Mouse (Mus musculus): ENCODE results near the gene Cd40.

Gene Cd40

GRCm38 (mm10) chr2:165054888-165055852 is at the start of gene Cd40:
Gene Cd40 (plus strand): TSS chr2:165055627.
- DNase-seq (ENCODE audit: low read depth, low spot score), result peak; percentile 74

GRCm38 (mm10) chr2:165006813-165007212 is 48.6 kb upstream of the Cd40 start:
- no peak for DNase-seq (ENCODE audit: low read depth, low spot score)

- DNase-seq (ENCODE audit: low read depth, low spot score), result no peak
Measured at GRCm38 (mm10) chr2:165007986-165008385, 47.4 kb upstream of the Cd40 start.

- DNase-seq (ENCODE audit: low read depth, low spot score), result no peak
Measured at GRCm38 (mm10) chr2:165009161-165009560, 46.3 kb upstream of the Cd40 start.

- DNase-seq (ENCODE audit: low read depth, low spot score), result no peak
Measured at GRCm38 (mm10) chr2:165009581-165009980, 45.8 kb upstream of the Cd40 start.

GRCm38 (mm10) chr2:165010351-165010750 is 45.1 kb upstream of the Cd40 start:
- DNase-seq (ENCODE audit: low read depth, low spot score), result no peak

GRCm38 (mm10) chr2:165014935-165015334 is 40.5 kb upstream of the Cd40 start:
- DNase-seq (ENCODE audit: low read depth, low spot score), result no peak

- no peak for DNase-seq (ENCODE audit: low read depth, low spot score)
Measured at GRCm38 (mm10) chr2:165020490-165020889, 34.9 kb upstream of the Cd40 start.

GRCm38 (mm10) chr2:165027163-165027562 is 28.3 kb upstream of the Cd40 start:
- no peak for DNase-seq (ENCODE audit: low read depth, low spot score)

- DNase-seq (ENCODE audit: low read depth, low spot score), result no peak
Measured at GRCm38 (mm10) chr2:165032533-165032932, 22.9 kb upstream of the Cd40 start.

GRCm38 (mm10) chr2:165033306-165033705 is 22.1 kb upstream of the Cd40 start:
- no peak for DNase-seq (ENCODE audit: low read depth, low spot score)

GRCm38 (mm10) chr2:165034131-165035057 is 21.0 kb upstream of the Cd40 start, which contains the start of gene Ncoa5:
Gene Ncoa5 (minus strand): TSS chr2:165034867.
- DNase-seq (ENCODE audit: low read depth, low spot score), result peak; percentile 98

- no peak for DNase-seq (ENCODE audit: low read depth, low spot score)
Measured at GRCm38 (mm10) chr2:165035058-165035431, 20.4 kb upstream of the Cd40 start.

- DNase-seq (ENCODE audit: low read depth, low spot score), result no peak
Measured at GRCm38 (mm10) chr2:165037415-165037814, 18.0 kb upstream of the Cd40 start.

GRCm38 (mm10) chr2:165042126-165042525 is 13.3 kb upstream of the Cd40 start:
- peak; percentile 58 for DNase-seq (ENCODE audit: low read depth, low spot score)

- no peak for DNase-seq (ENCODE audit: low read depth, low spot score)
Measured at GRCm38 (mm10) chr2:165043090-165043636, 12.3 kb upstream of the Cd40 start.

- no peak for DNase-seq (ENCODE audit: low read depth, low spot score)
Measured at GRCm38 (mm10) chr2:165043729-165044128, 11.7 kb upstream of the Cd40 start.

- DNase-seq (ENCODE audit: low read depth, low spot score), result no peak
Measured at GRCm38 (mm10) chr2:165049044-165049443, 6.4 kb upstream of the Cd40 start.

- no peak for DNase-seq (ENCODE audit: low read depth, low spot score)
Measured at GRCm38 (mm10) chr2:165050826-165051548, 4.4 kb upstream of the Cd40 start.

- DNase-seq (ENCODE audit: low read depth, low spot score), result no peak
Measured at GRCm38 (mm10) chr2:165051566-165051965, 3.9 kb upstream of the Cd40 start.

- DNase-seq (ENCODE audit: low read depth, low spot score), result no peak
Measured at GRCm38 (mm10) chr2:165055905-165056304, 478 bp downstream of the Cd40 start.

Data from ES-CJ7 (cell line).